Mouse (Mus musculus): ENCODE results near the gene Ephb2.

The Ephb2 gene

DNA sequence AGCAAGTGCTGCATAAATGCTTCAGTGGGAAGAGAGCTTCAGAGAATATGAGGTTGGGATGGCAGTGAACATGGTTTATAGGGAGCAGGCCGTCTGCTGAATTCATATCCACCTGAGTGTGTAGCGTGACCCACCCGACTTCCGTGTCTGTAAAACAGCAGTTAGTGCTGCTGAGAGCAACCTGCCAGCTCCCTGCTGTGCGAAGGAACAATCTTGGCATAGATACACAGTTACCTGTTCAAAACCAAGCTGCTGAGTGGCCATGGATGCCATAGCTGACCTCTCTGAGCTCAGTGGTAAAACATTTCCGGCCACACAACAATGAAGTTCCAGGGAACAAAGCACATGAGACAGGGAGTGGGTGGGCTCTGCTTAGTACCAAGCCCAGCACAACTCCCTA is 138.5 kb downstream of the Ephb2 start:
- peak; percentile 62 for DNase-seq

DNA sequence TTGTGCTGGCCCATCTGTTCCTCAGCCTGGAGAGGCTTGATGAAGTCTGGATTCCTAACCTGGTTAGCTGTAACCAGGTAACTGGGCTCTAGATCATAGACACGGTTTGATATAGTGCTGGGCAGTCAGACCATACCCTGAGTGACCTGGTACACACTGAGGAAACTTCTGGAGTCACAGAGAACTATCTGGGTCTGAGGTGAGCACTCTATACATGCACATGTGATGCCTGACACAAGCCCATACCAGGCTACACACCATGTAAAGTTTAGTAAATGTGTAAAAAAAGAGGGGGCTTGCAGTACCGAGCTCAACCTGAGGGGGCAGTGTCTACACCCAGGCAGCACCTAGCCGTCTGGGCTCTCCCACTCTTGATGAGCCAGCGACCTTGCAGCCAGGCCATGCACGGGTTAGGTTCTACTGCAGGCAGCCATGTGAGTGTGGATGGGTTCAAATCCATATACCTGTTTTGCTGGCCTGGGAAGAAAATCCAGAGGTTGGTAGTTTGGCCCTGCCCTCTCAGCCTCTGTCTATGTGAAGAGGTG is 139.3 kb downstream of the Ephb2 start:
- peak; percentile 72 for DNase-seq

DNA sequence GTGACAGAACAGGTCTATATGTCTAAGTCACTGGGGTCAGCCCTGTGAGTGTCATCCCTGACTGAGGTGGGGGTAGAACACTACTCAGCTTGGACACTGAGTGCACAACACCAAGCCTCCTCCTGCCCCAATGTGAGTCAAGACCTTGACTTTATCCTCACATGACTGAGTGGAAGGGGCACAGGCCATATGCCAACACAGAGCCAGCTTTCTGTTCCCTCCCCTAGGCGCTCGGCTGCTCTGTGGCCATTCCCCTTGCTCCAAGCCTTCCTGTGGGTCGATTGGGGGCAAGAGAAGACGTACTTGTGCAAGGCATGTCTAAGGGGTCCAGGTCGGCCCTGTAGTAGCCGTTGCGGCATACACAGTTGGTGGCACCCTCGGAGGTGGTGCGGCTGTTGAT is 140.1 kb downstream of the Ephb2 start:
- DNase-seq, result no peak

DNA sequence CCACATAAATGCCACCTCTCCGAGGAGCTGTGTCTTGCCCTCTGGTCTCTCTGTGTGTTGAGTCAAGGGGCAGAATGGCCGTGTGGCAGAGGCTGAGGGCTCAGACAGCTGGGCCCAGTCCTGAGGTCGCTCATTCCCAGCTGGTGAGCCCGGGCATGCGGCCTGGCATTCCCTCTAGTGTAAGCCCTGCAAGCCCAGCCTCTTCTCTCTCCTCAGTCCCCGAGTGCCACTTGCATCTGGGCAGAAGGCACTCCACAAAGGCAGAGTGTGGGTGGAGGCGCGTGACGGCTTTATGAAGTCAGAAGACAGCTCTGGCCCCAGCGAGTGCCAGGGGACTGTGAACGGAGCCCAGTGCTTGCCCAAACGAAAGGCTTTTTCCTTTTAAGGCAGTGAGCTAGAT is 145.8 kb downstream of the Ephb2 start:
- DNase-seq, result peak; percentile 34

DNA sequence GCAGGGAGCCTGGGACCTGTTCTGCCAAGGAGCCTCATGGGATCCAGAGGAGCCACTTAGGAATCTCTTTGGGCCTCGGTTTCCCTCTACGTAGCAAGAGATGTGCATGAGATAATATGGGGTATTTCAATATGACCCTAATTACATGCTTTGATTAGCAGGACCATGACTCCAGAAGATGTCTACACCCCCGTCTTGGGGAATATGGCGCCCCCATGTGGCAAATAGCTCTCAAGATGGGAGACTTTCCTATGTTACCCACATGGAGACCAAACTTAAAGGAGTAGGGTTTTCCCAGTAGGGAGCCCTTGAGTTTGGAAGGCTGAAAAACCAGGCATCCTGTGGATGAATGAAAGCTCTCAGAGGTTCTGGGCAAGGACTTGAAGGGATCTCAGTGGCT is 147.7 kb downstream of the Ephb2 start:
- DNase-seq, result no peak

DNA sequence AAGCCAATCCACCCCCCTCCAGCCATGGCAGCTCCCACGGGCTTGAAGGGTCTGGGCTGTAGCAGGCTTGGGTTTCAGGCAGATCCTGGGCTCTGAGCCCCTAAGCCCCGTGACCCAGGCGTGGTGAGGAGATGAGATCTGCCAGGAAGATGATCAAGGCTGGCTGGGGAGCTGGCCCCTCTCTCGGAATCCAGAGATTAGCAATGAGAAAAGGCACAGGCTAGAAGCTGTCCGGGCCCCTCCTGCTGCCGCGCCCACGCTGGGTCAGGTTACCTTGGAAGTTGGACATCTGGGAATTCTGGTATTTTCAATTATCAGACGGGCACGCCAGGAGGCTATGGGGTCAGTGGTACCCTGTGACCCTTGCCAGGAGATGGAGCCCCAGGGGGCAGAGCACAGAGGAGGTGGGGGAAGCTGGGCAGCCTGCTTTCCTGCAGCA is 150.3 kb downstream of the Ephb2 start:
- DNase-seq, result no peak

DNA sequence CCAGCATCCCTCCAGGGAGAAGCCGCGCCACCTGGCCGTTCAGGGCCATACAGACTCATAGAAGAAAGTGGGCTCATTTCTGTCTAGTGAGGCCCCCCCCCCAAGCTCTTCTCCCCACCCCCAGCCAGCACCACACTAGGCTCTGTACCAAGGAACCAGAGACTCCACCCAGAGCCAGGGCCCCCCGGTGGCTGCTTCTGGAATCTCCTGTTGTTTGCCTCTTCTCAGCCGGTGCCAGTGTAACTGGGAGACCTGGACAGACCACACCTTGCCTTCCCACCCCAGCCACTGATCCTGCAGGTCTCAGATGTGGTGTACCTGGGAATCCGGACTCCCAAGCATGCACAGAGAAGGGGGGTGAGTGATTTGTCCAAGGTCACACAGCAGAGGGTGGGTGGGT is 151.3 kb downstream of the Ephb2 start:
- DNase-seq, result no peak

DNA sequence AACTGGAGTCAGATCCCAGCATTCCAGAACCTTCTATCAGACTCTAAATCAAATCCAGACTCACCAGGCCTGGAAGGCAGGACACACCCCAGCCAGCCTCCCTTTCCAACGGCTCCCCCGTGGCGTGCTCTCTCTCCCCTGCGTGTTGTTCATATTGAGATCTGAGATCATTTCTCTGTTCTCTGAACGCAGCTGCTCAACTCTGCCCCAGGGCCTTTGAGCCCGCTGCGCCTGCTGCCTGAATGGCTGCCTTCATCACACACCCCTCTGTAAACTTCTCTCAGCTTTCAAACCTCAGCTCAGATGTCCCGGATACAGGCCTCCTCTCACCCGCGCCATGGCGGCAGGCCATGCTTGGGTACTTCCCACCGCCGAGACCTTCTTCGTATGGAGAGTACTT is 155.1 kb downstream of the Ephb2 start:
- no peak for DNase-seq

DNA sequence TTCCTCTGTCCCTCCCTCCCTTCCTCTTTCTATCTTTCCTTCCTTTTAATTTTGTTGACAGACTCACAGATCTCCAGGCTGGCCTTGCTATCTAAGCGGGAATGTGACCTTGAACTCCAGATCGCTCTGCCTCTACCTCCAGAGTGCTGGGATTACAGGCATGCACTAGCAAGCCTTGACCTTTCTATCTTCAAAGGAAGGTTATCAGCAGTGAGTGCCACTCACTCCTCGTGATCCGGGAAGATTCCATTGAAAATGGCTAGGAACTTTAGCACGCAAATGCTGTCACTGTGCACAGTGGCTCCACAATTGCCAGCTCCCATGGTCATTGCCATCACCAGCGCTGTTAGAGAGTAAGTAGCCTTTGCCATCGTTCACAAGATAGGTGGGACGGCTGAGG is 156.6 kb downstream of the Ephb2 start:
- no peak for DNase-seq

DNA sequence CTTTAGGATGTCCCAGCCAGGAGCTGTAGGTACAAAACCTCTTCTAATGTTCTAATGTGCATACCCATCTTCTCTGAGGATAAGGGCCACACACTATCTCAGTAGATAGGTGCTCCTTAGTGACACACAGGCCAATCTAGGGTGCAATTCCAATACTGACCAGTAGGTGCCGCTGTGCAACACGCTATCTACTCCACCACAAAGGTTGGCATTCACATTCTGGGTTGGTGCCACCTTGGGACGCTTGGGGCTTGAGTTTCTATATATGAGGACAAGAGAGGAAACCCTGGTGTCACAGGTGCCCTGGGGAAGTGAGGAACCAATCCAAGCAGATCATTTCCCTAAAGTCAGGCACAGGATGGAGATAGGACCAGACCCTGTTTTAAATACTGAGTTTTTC is 157.3 kb downstream of the Ephb2 start:
- DNase-seq, result peak; percentile 88

DNA sequence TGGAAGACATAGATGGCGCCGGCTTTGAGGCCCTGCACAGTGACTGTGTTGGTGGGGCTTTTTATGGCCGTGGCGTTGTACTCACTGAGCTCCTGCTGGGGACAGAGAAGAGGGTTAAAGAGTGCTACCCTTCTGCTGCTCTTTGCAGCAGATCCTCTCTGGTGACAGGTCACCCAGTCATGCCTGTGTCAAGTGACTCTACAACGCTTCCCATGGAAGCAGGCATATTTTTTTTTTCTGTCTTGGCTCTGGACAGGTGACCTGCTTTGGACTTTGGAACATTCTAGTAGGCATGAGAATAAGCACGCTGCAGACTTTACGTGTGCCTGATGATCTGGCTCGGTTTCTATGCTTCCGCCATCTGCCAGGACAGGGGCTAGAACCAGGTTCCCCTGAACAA is 160.3 kb downstream of the Ephb2 start:
- DNase-seq, result no peak

DNA sequence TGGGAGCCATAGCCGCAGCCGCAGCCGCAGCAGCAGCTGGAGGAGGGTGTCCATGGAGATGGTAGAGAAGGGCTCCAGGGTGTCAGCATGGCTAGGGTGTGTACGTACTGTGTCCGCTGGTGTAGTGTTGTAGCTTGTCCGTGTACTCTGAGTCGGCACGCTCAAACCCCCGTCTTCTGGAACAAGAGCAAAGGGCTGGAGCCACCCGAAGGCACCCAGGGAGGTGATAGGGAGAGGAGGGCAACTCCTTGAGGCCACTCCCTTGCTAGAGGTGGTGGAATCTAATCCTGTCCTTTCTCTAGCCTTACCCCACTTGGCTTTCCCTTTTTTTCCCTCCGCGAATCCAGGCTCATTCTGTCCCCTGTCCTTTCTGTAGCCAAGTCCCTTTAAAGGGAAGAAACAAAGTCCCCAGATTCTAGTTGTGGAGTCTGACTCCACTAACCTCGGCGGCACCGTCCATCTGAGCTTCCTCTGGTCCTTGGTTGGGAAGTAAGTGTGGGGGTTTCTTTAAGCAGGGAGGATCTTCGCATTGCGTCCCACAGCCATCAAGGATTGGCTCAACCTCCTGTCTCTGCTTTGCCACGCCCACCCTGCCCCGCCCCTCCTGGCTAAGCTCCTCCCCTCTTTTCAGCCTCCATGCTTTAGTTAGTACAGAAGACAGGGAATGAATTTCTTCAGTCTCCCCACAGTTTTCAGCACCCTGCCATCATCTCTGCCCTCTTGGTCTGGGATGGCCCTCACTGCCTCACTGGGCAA is 163.3 kb downstream of the Ephb2 start:
- no peak for DNase-seq

DNA sequence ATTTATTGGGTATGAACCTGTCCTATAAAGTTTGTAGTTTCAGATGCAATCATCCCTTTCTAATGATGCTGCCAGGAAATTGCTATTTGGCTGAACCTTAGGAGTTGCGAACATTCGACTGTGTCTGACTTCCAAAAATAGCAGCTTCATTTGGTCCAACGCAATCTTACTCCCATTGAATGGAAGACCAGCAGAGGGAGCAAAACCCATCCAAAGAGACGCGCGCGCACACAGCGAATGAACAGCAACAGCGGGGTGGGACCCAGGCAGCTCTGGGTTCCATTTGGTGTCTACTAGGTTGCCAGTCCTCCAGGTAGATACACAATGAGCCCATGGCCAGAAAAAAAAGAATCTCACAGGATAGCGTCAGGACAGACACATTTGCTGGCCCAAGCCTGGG is 168.0 kb downstream of the Ephb2 start:
- DNase-seq, result no peak

DNA sequence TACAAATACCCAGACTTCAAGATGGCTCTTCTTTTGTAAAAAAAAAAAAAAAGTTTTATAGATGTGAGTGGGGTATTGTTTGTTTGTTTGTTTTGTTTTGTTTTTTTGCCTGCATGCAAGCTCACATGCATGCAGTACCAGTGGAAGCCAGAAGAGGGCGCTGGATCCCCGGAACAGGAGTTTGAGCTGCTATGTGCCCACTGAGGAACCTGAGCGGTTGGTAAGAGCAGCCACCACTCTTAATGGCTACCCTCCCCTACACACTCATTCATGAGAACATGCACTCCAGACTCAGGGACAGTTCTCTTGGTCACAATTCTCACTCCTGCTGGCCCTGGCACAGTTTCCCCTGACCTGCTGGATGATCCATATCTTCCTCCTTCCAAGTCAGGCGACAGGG is 169.8 kb downstream of the Ephb2 start:
- DNase-seq, result no peak

DNA sequence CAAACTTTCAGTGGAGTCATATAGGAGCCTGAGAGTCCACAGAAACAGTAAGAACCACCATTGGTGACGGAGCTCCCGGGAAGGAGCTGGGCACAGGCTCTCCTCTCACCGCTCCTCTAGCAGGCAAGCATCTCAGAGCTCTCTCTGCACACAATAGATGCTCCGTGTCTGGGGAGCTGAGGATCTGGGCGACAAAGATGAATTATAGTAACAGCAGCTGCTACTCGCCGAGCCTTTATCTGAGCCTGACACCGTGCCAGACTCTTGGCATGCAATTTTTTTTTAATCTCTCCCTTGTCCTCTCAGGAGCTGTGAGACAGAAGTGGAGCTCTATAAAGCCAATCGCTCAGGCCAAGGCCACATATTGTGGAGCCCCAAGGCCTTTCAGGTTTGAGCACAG is 170.7 kb downstream of the Ephb2 start:
- peak; percentile 64 for DNase-seq

DNA sequence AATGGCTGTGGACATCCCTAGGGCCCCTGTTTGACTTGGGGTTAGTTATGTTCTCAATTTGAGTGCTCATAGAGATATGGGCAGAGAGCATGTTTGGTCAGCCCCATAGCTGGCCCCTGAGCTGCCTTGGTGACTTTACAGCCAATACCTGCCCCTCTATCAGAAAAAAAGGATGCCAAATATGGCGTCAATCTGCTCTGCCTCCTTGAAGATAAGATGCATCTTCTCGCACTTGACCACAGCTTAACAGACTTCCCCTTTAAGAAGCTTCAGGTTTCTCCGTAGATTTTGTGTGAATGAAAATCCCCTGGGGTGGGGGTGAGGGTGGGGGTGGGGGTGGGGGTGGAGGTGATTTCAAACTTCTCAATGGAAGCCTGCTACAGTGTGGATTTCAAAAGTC is 177.9 kb downstream of the Ephb2 start:
- no peak for DNase-seq

DNA sequence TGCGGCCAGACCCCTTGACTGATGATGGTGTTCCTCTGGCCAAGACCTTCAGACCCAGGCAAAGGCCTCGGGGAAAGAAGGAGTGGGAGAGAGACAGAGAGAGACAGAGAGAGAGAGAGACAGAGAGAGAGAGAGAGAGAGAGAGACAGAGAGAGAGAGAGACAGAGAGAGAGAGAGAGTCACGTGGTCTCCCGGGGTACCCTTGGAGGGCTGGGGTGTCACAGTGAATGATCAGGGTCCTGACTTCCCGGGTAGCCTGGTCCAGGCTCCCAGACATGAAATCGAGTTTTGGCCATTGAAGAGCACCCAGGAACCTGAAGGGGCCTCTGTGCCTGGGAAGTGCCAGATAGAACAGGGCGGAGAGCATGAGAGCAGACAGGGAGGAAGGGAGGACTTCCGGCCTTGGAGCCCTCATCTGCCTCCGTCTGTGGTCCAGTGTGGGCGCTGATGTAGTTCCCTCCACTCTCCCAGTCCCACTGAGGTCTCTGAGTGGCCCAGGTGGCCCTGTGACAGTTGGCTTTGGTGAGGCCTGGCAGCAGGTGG is 182.0 kb downstream of the Ephb2 start:
- no peak for DNase-seq

DNA sequence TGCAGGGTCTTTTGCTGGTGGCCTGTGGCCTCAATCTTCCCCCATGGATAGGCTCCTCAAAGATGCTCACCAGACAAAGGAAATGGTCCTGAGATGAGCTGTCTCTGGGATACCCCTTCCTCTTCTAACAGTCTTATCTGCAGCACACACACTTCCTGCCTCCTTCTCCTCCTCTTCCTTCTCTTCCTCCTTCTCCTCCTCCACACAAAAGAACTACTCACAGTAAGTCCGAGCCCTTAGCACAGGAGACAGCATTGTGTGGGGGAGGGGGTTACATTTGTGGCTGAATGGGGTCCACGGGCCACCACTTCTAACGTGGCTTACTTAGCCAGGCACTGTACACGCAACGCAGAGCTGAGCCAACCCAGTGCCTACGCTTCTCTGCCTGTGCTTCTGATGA is 182.8 kb downstream of the Ephb2 start:
- DNase-seq, result no peak

DNA sequence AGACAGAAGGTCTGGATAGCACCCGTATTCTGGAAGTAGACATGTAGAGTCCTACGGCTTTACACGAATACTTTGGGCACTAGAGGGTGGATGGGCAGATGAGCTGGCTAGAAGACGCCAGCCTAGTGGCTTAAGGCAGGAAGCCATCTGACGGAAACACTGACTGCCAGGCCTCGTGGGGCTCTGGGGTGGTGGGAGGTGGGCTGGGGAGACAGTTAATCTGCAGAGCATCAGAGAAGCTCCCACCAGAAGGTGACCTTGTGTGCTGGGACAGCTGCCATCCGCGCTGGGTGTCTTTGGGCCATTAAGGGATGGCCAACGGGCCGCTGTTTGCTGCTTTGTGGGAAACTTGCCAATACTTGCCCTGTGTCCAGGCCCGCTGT is 183.3 kb downstream of the Ephb2 start:
- DNase-seq, result peak; percentile 63

DNA sequence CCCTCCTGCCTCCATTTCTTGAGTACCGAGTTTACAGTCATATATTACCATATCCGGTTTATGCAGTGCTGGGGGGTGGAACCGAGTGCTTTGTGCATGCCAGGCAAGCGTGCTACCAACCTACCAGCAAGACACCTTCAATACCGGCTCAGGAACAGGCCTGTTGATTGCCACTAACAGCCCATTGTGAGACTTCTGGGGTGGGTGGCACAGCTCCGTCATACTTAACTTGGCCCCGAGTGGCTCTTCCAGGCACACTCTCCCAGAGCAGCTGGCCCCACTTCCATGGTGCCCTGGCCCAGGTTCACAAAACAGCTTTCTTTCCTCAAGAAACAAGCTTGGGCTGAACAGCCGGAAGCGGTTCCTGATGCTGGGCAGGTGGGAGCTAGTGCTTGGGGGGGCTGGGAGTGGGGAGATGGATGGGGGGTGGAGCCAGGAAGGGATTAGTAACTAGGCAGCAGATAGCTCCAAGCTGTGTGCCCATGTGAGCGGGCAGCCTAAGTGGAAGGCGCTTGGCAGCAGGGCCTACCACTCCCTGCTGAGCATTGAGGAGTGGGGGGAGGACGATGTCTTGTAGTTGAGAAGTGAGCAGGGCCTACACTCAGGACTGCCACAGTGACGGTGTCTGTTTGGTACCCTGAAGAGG is 183.8 kb downstream of the Ephb2 start:
- DNase-seq, result peak; percentile 62

DNA sequence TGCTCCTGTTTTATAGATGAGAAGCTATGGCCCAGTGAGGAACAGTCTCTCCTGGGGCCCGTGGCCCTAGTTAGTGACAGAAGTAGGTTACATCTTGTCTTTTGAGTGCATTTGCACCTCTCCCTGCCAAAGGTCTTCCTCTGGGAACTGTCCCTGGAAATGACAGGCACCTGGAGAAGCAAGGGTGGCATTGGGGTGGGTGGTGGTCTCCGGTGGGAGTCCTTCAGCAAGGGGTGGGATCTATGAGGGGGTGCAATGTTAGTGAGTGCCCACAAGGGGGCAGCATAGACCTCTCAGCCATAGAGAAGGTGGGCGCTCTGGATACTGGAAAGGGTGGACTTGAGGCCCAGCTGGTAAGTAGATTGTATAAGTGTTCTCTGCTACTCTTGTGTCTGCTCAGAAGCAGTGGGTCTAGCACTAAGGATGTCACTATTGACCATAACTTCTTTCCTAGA is 184.4 kb downstream of the Ephb2 start:
- DNase-seq, result no peak

DNA sequence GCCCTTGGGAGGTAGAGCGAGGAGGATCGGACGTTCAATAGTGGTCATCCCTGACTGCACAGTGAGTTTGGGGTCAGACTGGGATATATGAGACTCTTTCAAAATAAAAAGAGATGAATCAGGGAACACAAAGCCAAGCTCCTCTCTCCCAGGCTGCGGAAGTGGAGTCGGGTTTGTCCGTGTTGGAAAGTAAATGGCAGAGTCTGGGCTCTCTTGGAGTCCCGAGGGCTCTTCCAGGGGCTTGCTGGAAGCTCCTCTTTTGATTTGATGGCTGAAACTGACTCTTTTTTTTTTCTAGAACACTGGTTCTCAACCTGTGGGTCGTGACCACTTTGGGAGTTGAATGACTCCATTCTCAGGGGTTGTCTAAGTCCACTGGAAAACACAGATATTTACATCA is 185.5 kb downstream of the Ephb2 start:
- DNase-seq, result no peak

DNA sequence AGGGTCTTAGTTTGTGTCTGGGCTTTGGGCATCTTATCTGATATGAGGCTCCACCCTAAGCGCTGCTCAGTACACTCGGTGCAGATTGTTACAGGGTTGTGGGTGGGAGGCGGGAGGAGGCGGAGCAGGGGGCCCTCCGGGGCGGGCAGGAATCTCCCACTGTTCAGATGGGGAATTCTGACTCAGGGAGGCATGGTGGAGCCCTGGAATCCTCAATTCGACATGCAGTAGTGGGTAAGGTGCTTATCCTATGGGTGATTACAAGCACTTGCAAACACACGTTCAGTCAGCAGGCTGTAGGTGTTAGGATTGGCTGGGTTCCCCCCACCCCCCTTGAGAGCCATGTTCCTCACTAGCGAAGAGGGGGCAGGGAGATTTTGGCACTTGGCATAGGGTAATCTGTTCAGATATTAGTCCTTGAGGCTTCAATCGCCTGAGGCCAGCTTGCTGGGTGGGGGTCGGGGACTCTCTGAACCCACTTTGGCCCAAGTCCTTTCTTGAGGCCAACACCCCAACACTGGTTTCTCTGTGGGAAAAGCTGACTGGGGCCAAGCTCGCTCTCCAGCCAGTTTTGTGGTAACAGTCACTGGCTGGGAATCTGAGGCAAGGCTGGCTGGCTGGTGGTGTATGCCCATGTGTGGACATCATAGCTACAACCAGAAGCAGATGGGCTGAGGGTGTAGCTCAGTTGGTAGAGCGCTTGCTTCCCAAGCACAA is 186.2 kb downstream of the Ephb2 start:
- DNase-seq, result no peak

All from cerebellum, adult 9-11 months (tissue).